In genomic region chr6:147752301-147752700, GRCm38 (mm10) we compare ENCODE assay signal across 10 mouse cellular contexts.
DNase-seq lines count a peak whose midpoint lies in the region; ATAC-seq lines count a peak whose summit lies in the region.
"Had no signal": no experiment of that assay in that cellular context is flagged by ENCODE, and none has a peak within 500 bp of the region (broad histone marks: within the 10 kb centered on the region; RNA-seq: fewer than 3 reads in every experiment).

No protein-coding gene starts in this region.

- DNase-seq in adrenal gland, postnatal 14 days = peak; percentile 71
- DNase-seq in heart, adult 18-20 months = peak; percentile 47 to 73
- DNase-seq in c-Kit-positive CD71-positive TER-119-positive erythroid progenitor cells, embryonic 14.5 days (ENCODE audit: low spot score) = no peak
- DNase-seq: gastrocnemius, postnatal 14 days had no signal

- H3K4me3 ChIP-seq in intestine, embryonic 15.5 days (replicated peaks) = no peak overlapping the region
- H3K4me3 ChIP-seq in lung, embryonic 16.5 days (ENCODE audit: low read length) = no peak overlapping the region
- H3K4me3 ChIP-seq in neural tube, embryonic 15.5 days (replicated peaks) = no peak overlapping the region
- H3K4me3 ChIP-seq: lung, embryonic 15.5 days; neural tube, embryonic 12.5 days had no signal

- 51% methylated on average over 2 of the region's 2 CpGs for WGBS in intestine, embryonic 15.5 days
- WGBS in lung, embryonic 16.5 days = 46% methylated on average over 2 of the region's 2 CpGs
- WGBS in neural tube, embryonic 15.5 days = 75% methylated on average over 2 of the region's 2 CpGs

- 0 out of 2 replicates have a peak, but pooled peaks have one; percentile 36 for ATAC-seq in intestine, embryonic 15.5 days
- ATAC-seq in lung, embryonic 16.5 days (ENCODE audit: low read depth) = peak; percentile 43; the same call in 1 of the 2 replicates
- ATAC-seq in erythroid progenitor cell, adult 5-6 weeks (replicated peaks; ENCODE audit: low FRiP score, poor library complexity, severe bottlenecking) = no peak
- ATAC-seq in neural tube, embryonic 15.5 days (ENCODE audit: low FRiP score) = no peak

- H3K27me3 ChIP-seq in intestine, embryonic 15.5 days (replicated peaks) = no peaks in the 10 kb centered on the region
- H3K27me3 ChIP-seq in lung, embryonic 16.5 days (ENCODE audit: control insufficient read depth, insufficient read depth, low read depth, low read length) = no peaks in the 10 kb centered on the region
- H3K27me3 ChIP-seq in neural tube, embryonic 15.5 days (replicated peaks) = no peaks in the 10 kb centered on the region
- H3K27me3 ChIP-seq: lung, embryonic 15.5 days; neural tube, embryonic 12.5 days had no signal

- no peaks in the 10 kb centered on the region for H3K9me3 ChIP-seq in intestine, embryonic 15.5 days
- H3K9me3 ChIP-seq in lung, embryonic 16.5 days (ENCODE audit: control insufficient read depth, low read length) = no peaks in the 10 kb centered on the region
- H3K9me3 ChIP-seq in neural tube, embryonic 15.5 days (replicated peaks) = no peaks in the 10 kb centered on the region
- H3K9me3 ChIP-seq: lung, embryonic 15.5 days; neural tube, embryonic 12.5 days had no signal

- no peak overlapping the region for H3K27ac ChIP-seq in intestine, embryonic 15.5 days
- no peak overlapping the region for H3K27ac ChIP-seq in lung, embryonic 16.5 days (ENCODE audit: low read length)
- no peak overlapping the region for H3K27ac ChIP-seq in neural tube, embryonic 15.5 days (replicated peaks)
- H3K27ac ChIP-seq: lung, embryonic 15.5 days; neural tube, embryonic 12.5 days had no signal

- no peaks in the 10 kb centered on the region for H3K36me3 ChIP-seq in intestine, embryonic 15.5 days
- H3K36me3 ChIP-seq in lung, embryonic 16.5 days (ENCODE audit: control insufficient read depth, insufficient read depth, low read length) = no peaks in the 10 kb centered on the region
- no peaks in the 10 kb centered on the region for H3K36me3 ChIP-seq in neural tube, embryonic 15.5 days
- H3K36me3 ChIP-seq: lung, embryonic 15.5 days; neural tube, embryonic 12.5 days had no signal

- no peak overlapping the region for H3K4me2 ChIP-seq in intestine, embryonic 15.5 days (replicated peaks)
- H3K4me2 ChIP-seq in lung, embryonic 16.5 days (ENCODE audit: low read depth, low read length) = no peak overlapping the region
- no peak overlapping the region for H3K4me2 ChIP-seq in neural tube, embryonic 15.5 days
- H3K4me2 ChIP-seq: lung, embryonic 15.5 days; neural tube, embryonic 12.5 days had no signal

- no peak overlapping the region for H3K9ac ChIP-seq in intestine, embryonic 15.5 days
- no peak overlapping the region for H3K9ac ChIP-seq in lung, embryonic 16.5 days (ENCODE audit: low read length)
- no peak overlapping the region for H3K9ac ChIP-seq in neural tube, embryonic 15.5 days (replicated peaks)
- H3K9ac ChIP-seq: lung, embryonic 15.5 days; neural tube, embryonic 12.5 days had no signal

- no peaks in the 10 kb centered on the region for H3K4me1 ChIP-seq in intestine, embryonic 15.5 days (replicated peaks)
- no peaks in the 10 kb centered on the region for H3K4me1 ChIP-seq in lung, embryonic 16.5 days (replicated peaks; ENCODE audit: control insufficient read depth, insufficient read depth, low read length)
- no peaks in the 10 kb centered on the region for H3K4me1 ChIP-seq in neural tube, embryonic 15.5 days
- H3K4me1 ChIP-seq: lung, embryonic 15.5 days; neural tube, embryonic 12.5 days had no signal

Comparison
In these comparisons a context has a peak if more than half of its experiments do, and no peak if none do; other contexts are left out.
1. ATAC-seq: peak in intestine, embryonic 15.5 days (single experiment) and lung, embryonic 16.5 days (single experiment); none in erythroid progenitor cell, adult 5-6 weeks (single experiment) and neural tube, embryonic 15.5 days (single experiment).